Mouse (Mus musculus) kidney, postnatal 10 days (tissue): ENCODE measurements around the gene Jdp2.
A peak's percentile ranks its signal among the peaks of the same experiment; 100 is the strongest.

Source experiments
- DNase-seq: peaks from one replicate; pipeline ENCODE4 v3.0.0; 2021; ENCODE audit warnings: mixed read lengths

The Jdp2 gene

GRCm38 (mm10) chr12:85602153-85602552 lies 3.3 kb downstream of the Jdp2 start:
- no peak for DNase-seq

DNA sequence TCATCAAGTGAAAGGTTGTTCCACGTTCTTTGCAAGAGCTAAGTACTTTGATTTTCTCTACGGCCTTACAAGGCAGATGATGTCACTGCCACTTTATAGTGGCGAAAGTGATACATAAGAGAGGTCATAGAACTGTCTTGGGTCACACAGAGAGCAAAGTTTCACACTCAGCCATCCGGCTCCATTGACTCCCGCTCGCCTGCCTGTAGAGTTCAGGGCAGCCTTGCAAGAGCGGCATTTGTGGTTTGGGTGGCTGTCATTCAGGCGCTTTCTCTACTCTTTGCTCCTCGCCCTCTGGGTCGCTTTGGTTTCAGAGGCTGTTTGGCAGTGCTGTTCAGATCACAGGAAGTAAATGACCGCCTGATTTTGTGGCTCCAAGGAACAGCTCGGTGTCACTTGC lies 4.0 kb downstream of the Jdp2 start:
- peak; percentile 33 for DNase-seq

DNA sequence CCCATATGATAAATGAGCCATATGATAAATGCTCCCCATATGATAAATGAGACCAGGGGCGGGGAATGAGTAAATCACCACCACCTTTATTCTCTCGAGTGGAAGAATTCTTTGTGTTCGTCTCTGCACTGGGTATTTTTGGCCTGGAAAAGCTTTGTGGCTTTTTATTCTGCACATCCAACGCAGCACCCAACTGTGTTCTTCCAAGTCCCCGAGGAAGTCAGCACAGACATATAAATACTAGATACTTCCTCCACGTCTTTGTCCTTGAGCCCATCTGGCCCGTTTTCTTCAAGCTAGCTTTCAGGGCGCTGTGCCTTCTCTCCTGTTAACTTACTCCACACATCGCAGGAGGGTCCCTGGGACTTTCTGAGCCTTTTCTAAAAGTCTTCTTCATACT lies 4.9 kb downstream of the Jdp2 start:
- no peak for DNase-seq

GRCm38 (mm10) chr12:85604301-85604998 lies 5.6 kb downstream of the Jdp2 start:
- peak; percentile 66 for DNase-seq

- peak; percentile 43 for DNase-seq
Measured at GRCm38 (mm10) chr12:85607519-85608449, 9.0 kb downstream of the Jdp2 start.

GRCm38 (mm10) chr12:85610167-85610566 lies 11.3 kb downstream of the Jdp2 start:
- no peak for DNase-seq

DNA sequence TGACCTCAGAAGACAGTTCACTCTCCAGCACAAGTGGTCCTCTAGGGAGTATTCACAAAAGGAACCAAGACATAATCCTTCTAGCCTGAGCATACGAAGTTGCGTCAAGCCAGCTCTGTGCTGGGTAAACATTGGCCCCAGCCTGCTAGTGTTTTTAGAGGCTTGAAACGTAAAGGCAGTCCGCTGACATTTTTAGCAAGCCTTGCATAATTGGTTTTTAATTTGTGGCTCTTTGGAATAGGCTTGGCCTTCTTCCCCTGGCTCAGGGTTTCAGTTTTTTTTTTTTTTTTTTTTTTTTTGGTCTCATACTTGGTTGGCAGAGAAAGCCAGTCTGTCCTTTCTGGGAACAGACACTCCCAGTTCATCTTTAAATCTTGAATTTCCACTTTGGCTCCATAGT lies 15.3 kb downstream of the Jdp2 start:
- no peak for DNase-seq

GRCm38 (mm10) chr12:85615486-85615885 lies 16.7 kb downstream of the Jdp2 start:
- DNase-seq, result no peak

- no peak for DNase-seq
Measured at GRCm38 (mm10) chr12:85617885-85618284, 19.1 kb downstream of the Jdp2 start.

DNA sequence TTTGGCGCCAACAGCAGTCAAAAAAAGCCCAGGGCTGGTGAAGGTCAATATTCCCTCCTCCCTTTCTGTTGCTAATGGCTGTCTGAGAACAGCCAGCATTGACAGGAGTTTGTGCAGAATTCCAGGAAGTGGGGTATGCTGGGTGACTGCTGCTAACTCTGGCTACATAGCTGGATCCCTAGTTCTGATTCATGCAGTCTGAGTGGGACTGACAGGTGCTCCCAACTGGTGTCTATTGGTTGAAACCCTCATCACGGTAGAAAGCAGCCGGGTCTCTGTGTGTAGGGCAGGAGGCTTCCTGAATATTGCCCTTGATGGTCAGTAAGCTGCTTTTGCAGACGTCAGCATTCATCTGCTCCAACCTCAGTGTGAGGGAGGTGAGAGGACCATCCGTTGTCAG lies 19.6 kb downstream of the Jdp2 start:
- no peak for DNase-seq

DNA sequence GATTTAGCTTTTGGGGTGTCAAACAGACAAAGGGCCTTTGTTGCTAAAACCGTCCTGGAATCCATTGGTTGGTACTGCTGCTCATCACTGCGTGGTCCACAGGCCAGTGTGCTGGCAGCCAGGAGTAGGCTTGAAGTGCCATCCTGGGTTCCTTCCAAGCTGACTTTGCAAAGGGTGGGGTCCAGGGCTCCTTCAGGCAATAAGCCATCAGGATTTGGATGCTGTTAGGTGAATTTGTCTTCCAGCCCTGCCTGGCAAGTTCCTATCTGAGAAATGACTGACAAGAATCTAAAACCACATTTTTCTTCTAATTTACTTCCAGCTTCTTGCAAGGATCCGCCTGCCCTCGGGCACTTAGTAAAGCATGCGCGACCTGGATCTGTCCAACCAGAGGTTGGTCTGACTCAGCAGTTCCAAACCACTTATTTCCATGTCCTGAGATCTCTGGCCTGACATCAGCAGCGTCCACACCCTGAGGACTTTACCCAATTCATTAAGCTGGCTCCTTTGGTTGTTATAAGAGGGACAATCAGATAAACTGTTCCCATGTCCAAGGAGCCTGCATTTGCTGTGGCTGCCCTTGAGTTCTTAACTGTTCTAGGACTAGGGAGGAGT lies 20.6 kb downstream of the Jdp2 start:
- DNase-seq, result peak; percentile 25

DNA sequence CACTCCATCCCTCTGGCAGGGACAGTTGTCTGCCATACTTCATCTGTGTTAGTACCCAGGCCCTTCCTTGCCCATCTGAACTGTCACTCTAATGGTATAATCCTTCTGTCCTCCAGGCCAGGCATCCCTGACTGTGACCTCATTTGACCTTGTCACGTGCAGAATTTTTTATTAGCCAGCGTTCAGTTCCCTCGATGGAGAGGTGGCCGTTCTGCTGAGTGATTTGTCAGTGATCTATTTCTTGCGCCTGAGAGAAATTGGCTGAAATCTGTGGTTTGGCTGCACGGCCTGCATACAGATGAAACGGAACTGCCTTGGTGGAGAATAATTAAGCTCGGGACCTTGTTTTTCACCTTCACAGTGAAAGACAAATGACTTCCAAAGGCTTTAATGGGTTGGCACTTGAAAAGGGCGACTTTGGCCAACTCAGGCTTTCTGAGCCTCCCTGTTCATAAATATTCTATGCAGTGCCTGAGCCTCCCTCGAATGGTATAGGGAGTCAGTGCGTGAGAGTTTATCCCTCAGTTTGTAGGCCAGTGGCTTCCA lies 21.1 kb downstream of the Jdp2 start:
- DNase-seq, result peak; percentile 36

DNA sequence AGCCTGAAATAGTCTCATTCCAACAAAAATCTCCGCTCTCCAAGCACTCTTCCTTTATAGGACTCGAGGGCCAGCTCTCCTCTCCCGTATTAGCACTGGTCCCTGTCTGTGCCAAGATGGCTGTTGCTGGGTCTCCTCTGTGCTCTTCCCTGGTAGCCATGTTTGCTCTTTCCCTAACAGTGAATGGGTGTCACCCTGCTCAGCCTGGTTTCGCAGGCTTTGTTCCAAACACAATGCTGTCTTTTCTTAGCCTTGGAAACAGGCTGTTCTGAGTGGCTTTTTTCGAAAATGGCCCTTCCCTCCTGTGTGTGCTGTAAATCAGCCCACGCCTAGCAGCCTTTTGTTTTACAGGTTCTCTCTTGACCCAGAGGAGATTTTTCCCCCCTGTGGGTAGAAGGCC lies 22.2 kb downstream of the Jdp2 start:
- no peak for DNase-seq

GRCm38 (mm10) chr12:85621673-85622072 lies 22.8 kb downstream of the Jdp2 start:
- DNase-seq, result no peak

- DNase-seq, result peak; percentile 26
Measured at GRCm38 (mm10) chr12:85623711-85624110, 24.9 kb downstream of the Jdp2 start.

- DNase-seq, result no peak
Measured at GRCm38 (mm10) chr12:85624652-85625051, 25.8 kb downstream of the Jdp2 start.

DNA sequence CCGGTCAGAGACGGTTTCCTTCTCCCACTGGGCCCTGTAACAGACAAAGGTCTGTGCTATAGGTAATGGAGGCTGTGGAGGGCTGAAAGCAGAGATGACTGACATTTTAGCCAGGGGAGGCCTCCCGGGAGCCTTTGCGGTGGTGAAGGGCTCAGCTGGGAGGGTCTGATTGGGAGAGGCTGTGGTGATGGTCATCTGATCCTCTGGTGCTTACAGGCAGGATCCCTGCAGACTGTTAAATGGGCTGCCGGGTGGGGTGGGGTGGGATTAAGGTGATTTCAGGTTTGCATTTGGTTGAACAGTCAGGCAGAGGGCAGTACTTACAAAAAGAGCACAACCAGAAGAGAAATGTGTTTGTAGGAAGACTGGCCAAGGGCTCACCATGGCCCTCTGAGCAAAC lies 27.0 kb downstream of the Jdp2 start:
- DNase-seq, result no peak

DNA sequence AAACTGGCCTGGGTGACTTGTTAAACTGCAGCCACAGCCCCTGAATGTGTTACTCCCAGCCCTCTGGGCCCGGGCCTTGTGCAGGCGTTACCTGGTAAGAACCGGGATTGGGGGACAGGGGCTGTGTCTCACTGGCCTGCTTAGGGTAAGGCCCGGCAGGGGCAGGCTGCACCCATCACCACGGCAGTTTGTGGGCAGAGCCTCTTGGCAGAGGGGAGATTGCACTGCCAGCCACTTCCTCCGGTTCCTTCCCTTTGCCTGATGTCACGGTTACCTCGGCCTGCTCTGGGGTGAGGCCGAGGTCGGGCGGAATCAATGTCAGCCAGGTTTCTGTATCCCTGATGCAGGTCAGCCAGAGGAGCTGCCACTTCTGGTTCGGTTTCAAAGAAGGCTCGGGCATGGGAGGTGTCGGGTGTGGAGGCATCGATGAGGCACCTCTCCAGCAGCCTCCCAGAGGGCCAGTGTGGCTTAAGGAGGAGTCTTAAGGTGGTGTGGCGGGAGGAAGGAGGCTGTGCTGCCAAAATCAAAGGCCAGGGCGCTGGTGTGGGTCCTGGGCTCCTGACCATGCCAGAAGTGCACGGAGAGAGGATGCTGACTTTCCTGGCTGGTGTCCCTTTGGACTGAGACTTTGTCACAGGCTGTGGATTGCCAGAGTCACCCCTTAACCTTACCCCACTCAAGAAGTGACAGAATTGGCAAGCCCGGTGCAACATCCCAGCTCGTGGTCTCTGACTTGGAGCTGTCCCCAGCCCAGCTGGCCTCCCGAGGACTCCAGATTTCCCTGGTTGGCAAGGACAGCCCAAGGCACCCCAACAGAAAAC lies 31.0 kb downstream of the Jdp2 start:
- no peak for DNase-seq

GRCm38 (mm10) chr12:85631196-85631595 lies 32.4 kb downstream of the Jdp2 start:
- peak; percentile 44 for DNase-seq

- no peak for DNase-seq
Measured at GRCm38 (mm10) chr12:85632321-85632720, 33.5 kb downstream of the Jdp2 start.

- DNase-seq, result no peak
Measured at GRCm38 (mm10) chr12:85637932-85638331, 39.1 kb downstream of the Jdp2 start.

- no peak for DNase-seq
Measured at GRCm38 (mm10) chr12:85638541-85639325, 39.9 kb downstream of the Jdp2 start.
